Mouse (Mus musculus) CD4-positive, CD25-positive, alpha-beta regulatory T cell, adult 4 months (primary cell): Measurements from ENCODE around the gene Ern1. TPM values are rescaled to one million over a fixed set of nuclear protein-coding genes. Genes with fewer than 3 reads are reported as not detected.
A peak's percentile ranks its signal among the peaks of the same experiment; 100 is the strongest.

Source experiments
- ATAC-seq: one replicate; pipeline ENCODE4 v1.8.0; 2017
- polyA plus RNA-seq, 2 experiments: library from polyadenylated mRNA; unstranded; fragments of 100-300 nt; shearing (Covaris generic); gene quantifications; one replicate each; pipeline ENCODE4 v1.2.1; 2017

Gene Ern1
- polyA plus RNA-seq, 2 experiments from 2014 or later = 1.3 to 2.3 TPM

- peak; percentile 53 for ATAC-seq
Measured at GRCm38 (mm10) chr11:106387020-106387419, 100.6 kb downstream of the Ern1 start.

- no peak for ATAC-seq
Measured at GRCm38 (mm10) chr11:106386409-106386808, 101.2 kb downstream of the Ern1 start.

GRCm38 (mm10) chr11:106383051-106383790 is 104.4 kb downstream of the Ern1 start:
- no peak for ATAC-seq

- ATAC-seq = no peak
Measured at GRCm38 (mm10) chr11:106382424-106382823, 105.2 kb downstream of the Ern1 start.

- no peak for ATAC-seq
Measured at GRCm38 (mm10) chr11:106381883-106382282, 105.8 kb downstream of the Ern1 start.

GRCm38 (mm10) chr11:106381011-106381410 is 106.6 kb downstream of the Ern1 start:
- no peak for ATAC-seq

GRCm38 (mm10) chr11:106374979-106375378 is 112.7 kb downstream of the Ern1 start:
- no peak for ATAC-seq

GRCm38 (mm10) chr11:106374559-106374958 is 113.1 kb downstream of the Ern1 start:
- no peak for ATAC-seq

GRCm38 (mm10) chr11:106373998-106374397 is 113.7 kb downstream of the Ern1 start:
- ATAC-seq = no peak

- peak; percentile 62 for ATAC-seq
Measured at GRCm38 (mm10) chr11:106366316-106366715, 121.3 kb downstream of the Ern1 start.

- no peak for ATAC-seq
Measured at GRCm38 (mm10) chr11:106365366-106365765, 122.3 kb downstream of the Ern1 start, which contains the start of gene Prr29. Prr29 (plus strand) TSS chr11:106365472.

- ATAC-seq = no peak
Measured at GRCm38 (mm10) chr11:106364712-106365111, 122.9 kb downstream of the Ern1 start.

- no peak for ATAC-seq
Measured at GRCm38 (mm10) chr11:106359350-106359749, 128.3 kb downstream of the Ern1 start.

- no peak for ATAC-seq
Measured at GRCm38 (mm10) chr11:106355382-106356128, 132.1 kb downstream of the Ern1 start.

GRCm38 (mm10) chr11:106354181-106354580 is 133.5 kb downstream of the Ern1 start:
- no peak for ATAC-seq

- no peak for ATAC-seq
Measured at GRCm38 (mm10) chr11:106353188-106353587, 134.5 kb downstream of the Ern1 start, which contains the start of gene Scn4a. Scn4a (minus strand) TSS chr11:106353288.

GRCm38 (mm10) chr11:106351941-106352340 is 135.7 kb downstream of the Ern1 start:
- ATAC-seq = peak; percentile 89

GRCm38 (mm10) chr11:106351253-106351652 is 136.4 kb downstream of the Ern1 start:
- no peak for ATAC-seq

GRCm38 (mm10) chr11:106350853-106351252 is 136.8 kb downstream of the Ern1 start:
- ATAC-seq = no peak

GRCm38 (mm10) chr11:106349772-106350171 is 137.9 kb downstream of the Ern1 start:
- no peak for ATAC-seq

- no peak for ATAC-seq
Measured at GRCm38 (mm10) chr11:106344910-106345309, 142.7 kb downstream of the Ern1 start.
